Mouse (Mus musculus): ENCODE measurements around the gene Hist1h3e. TPM values are rescaled to one million over a fixed set of nuclear protein-coding genes. Genes with fewer than 3 reads are reported as not detected.
"Not testable (repeated sequence)": the region's sequence is repeated elsewhere in the genome, so short reads cannot be mapped to it uniquely, and the experiment has no call there.

The Hist1h3e gene
- polyA plus RNA-seq, 1 experiment from 2014 or later = 9.6 TPM

GRCm38 (mm10) chr13:23597957-23598356 lies 35.8 kb upstream of the Hist1h3e start:
- peak; percentile 89 for DNase-seq (ENCODE audit: low spot score)
- Histone ChIP-seq H3K36me3 (ENCODE audit: control insufficient read depth, insufficient read depth, low read length) (no peaks in the 10 kb centered on the region), H3K9me3 (ENCODE audit: control insufficient read depth, low read length) (no peaks in the 10 kb centered on the region), H3K4me3 (ENCODE audit: low read depth, low read length) (no peak overlapping the region), H3K4me2 (ENCODE audit: low read depth, severe bottlenecking) (no peak overlapping the region), H3K27me3 (ENCODE audit: control insufficient read depth, insufficient read depth, low read length) (no peaks in the 10 kb centered on the region), H3K4me1 (ENCODE audit: control insufficient read depth, insufficient read depth, low read length) (0 out of 2 replicates have a peak, but pooled peaks cover 4% of the 10 kb centered on the region), H3K9ac (ENCODE audit: low read length) (no peak overlapping the region), H3K27ac (replicated peaks; ENCODE audit: low read depth, low read length) (no peak overlapping the region)
- 6% methylated on average over 9 of the region's 9 CpGs for WGBS
- ATAC-seq (ENCODE audit: insufficient number of reproducible peaks, low FRiP score, low TSS enrichment, low read depth) = no peak

- no peak overlapping the region for H3K9ac ChIP-seq (ENCODE audit: low read length)
- no peaks in the 10 kb centered on the region for H3K36me3 ChIP-seq (ENCODE audit: control insufficient read depth, insufficient read depth, low read length)
- H3K4me1 ChIP-seq (ENCODE audit: control insufficient read depth, insufficient read depth, low read length) = 0 out of 2 replicates have a peak, but pooled peaks cover 5% of the 10 kb centered on the region
- no peak for ATAC-seq (ENCODE audit: insufficient number of reproducible peaks, low FRiP score, low TSS enrichment, low read depth)
- H3K27me3 ChIP-seq (ENCODE audit: control insufficient read depth, insufficient read depth, low read length) = no peaks in the 10 kb centered on the region
- H3K27ac ChIP-seq (replicated peaks; ENCODE audit: low read depth, low read length) = no peak overlapping the region
- H3K4me3 ChIP-seq (ENCODE audit: low read depth, low read length) = no peak overlapping the region
- 82% methylated on average over 7 of the region's 7 CpGs for WGBS
- no peak overlapping the region for H3K4me2 ChIP-seq (ENCODE audit: low read depth, severe bottlenecking)
- H3K9me3 ChIP-seq (ENCODE audit: control insufficient read depth, low read length) = no peaks in the 10 kb centered on the region
- DNase-seq (ENCODE audit: low spot score) = no peak
Observed at GRCm38 (mm10) chr13:23595622-23596372, 33.6 kb upstream of the Hist1h3e start.

- ATAC-seq (ENCODE audit: insufficient number of reproducible peaks, low FRiP score, low TSS enrichment, low read depth) = no peak
- WGBS = 85% methylated on average over 2 of the region's 2 CpGs
- no peaks in the 10 kb centered on the region for H3K9me3 ChIP-seq (ENCODE audit: control insufficient read depth, low read length)
- no peak for DNase-seq (ENCODE audit: low spot score)
- H3K4me3 ChIP-seq (ENCODE audit: low read depth, low read length) = no peak overlapping the region
- H3K4me1 ChIP-seq (ENCODE audit: control insufficient read depth, insufficient read depth, low read length) = 0 out of 2 replicates have a peak, but pooled peaks cover 5% of the 10 kb centered on the region
- H3K9ac ChIP-seq (ENCODE audit: low read length) = no peak overlapping the region
- no peaks in the 10 kb centered on the region for H3K36me3 ChIP-seq (ENCODE audit: control insufficient read depth, insufficient read depth, low read length)
- H3K27me3 ChIP-seq (ENCODE audit: control insufficient read depth, insufficient read depth, low read length) = no peaks in the 10 kb centered on the region
- no peak overlapping the region for H3K27ac ChIP-seq (replicated peaks; ENCODE audit: low read depth, low read length)
- H3K4me2 ChIP-seq (ENCODE audit: low read depth, severe bottlenecking) = no peak overlapping the region
Observed at GRCm38 (mm10) chr13:23595185-23595584, 33.0 kb upstream of the Hist1h3e start.

GRCm38 (mm10) chr13:23593051-23593770 lies 31.0 kb upstream of the Hist1h3e start:
- Histone ChIP-seq H3K4me3 (ENCODE audit: low read depth, low read length) (no peak overlapping the region), H3K27me3 (ENCODE audit: control insufficient read depth, insufficient read depth, low read length) (no peaks in the 10 kb centered on the region), H3K9me3 (ENCODE audit: control insufficient read depth, low read length) (no peaks in the 10 kb centered on the region), H3K4me2 (ENCODE audit: low read depth, severe bottlenecking) (no peak overlapping the region), H3K27ac (replicated peaks; ENCODE audit: low read depth, low read length) (peak overlapping the region; percentile 64; the same call in 1 of the 2 replicates), H3K9ac (ENCODE audit: low read length) (no peak overlapping the region), H3K36me3 (ENCODE audit: control insufficient read depth, insufficient read depth, low read length) (no peaks in the 10 kb centered on the region), H3K4me1 (ENCODE audit: control insufficient read depth, insufficient read depth, low read length) (0 out of 2 replicates have a peak, but pooled peaks cover 5% of the 10 kb centered on the region)
- ATAC-seq (ENCODE audit: insufficient number of reproducible peaks, low FRiP score, low TSS enrichment, low read depth) = no peak
- WGBS = 73% methylated on average over 5 of the region's 5 CpGs
- DNase-seq (ENCODE audit: low spot score) = no peak

- no peak overlapping the region for H3K9ac ChIP-seq (ENCODE audit: low read length)
- peak overlapping the region; percentile 64; the same call in 1 of the 2 replicates for H3K27ac ChIP-seq (replicated peaks; ENCODE audit: low read depth, low read length)
- 55% methylated on average over 7 of the region's 7 CpGs for WGBS
- DNase-seq (ENCODE audit: low spot score) (no peak), ATAC-seq (ENCODE audit: insufficient number of reproducible peaks, low FRiP score, low TSS enrichment, low read depth) (no peak)
- H3K36me3 ChIP-seq (ENCODE audit: control insufficient read depth, insufficient read depth, low read length) = no peaks in the 10 kb centered on the region
- no peaks in the 10 kb centered on the region for H3K9me3 ChIP-seq (ENCODE audit: control insufficient read depth, low read length)
- no peak overlapping the region for H3K4me3 ChIP-seq (ENCODE audit: low read depth, low read length)
- H3K4me1 ChIP-seq (ENCODE audit: control insufficient read depth, insufficient read depth, low read length) = 0 out of 2 replicates have a peak, but pooled peaks cover 5% of the 10 kb centered on the region
- H3K4me2 ChIP-seq (ENCODE audit: low read depth, severe bottlenecking) = no peak overlapping the region
- no peaks in the 10 kb centered on the region for H3K27me3 ChIP-seq (ENCODE audit: control insufficient read depth, insufficient read depth, low read length)
Observed at GRCm38 (mm10) chr13:23592614-23593013, 30.4 kb upstream of the Hist1h3e start.

GRCm38 (mm10) chr13:23591886-23592285 lies 29.7 kb upstream of the Hist1h3e start:
- not testable (repeated sequence) for H3K27ac ChIP-seq (replicated peaks; ENCODE audit: low read depth, low read length)

GRCm38 (mm10) chr13:23591206-23591605 lies 29.0 kb upstream of the Hist1h3e start:
- Histone ChIP-seq H3K27me3 (ENCODE audit: control insufficient read depth, insufficient read depth, low read length) (no peaks in the 10 kb centered on the region), H3K27ac (replicated peaks; ENCODE audit: low read depth, low read length) (no peak overlapping the region), H3K4me3 (ENCODE audit: low read depth, low read length) (no peak overlapping the region), H3K4me1 (ENCODE audit: control insufficient read depth, insufficient read depth, low read length) (0 out of 2 replicates have a peak, but pooled peaks cover 5% of the 10 kb centered on the region), H3K9ac (ENCODE audit: low read length) (no peak overlapping the region), H3K9me3 (ENCODE audit: control insufficient read depth, low read length) (no peaks in the 10 kb centered on the region), H3K36me3 (ENCODE audit: control insufficient read depth, insufficient read depth, low read length) (no peaks in the 10 kb centered on the region), H3K4me2 (ENCODE audit: low read depth, severe bottlenecking) (no peak overlapping the region)
- DNase-seq (ENCODE audit: low spot score) = no peak
- 97% methylated on average over 7 of the region's 7 CpGs for WGBS
- no peak for ATAC-seq (ENCODE audit: insufficient number of reproducible peaks, low FRiP score, low TSS enrichment, low read depth)

More at GRCm38 (mm10) chr13:23591886-23592285, 29.7 kb upstream of the Hist1h3e start:
- H3K9ac ChIP-seq (ENCODE audit: low read length); H3K4me3 ChIP-seq (ENCODE audit: low read depth, low read length); H3K27me3 ChIP-seq (ENCODE audit: control insufficient read depth, insufficient read depth, low read length); ATAC-seq (ENCODE audit: insufficient number of reproducible peaks, low FRiP score, low TSS enrichment, low read depth); H3K9me3 ChIP-seq (ENCODE audit: control insufficient read depth, low read length); H3K4me1 ChIP-seq (ENCODE audit: control insufficient read depth, insufficient read depth, low read length); DNase-seq (ENCODE audit: low spot score); H3K36me3 ChIP-seq (ENCODE audit: control insufficient read depth, insufficient read depth, low read length); H3K4me2 ChIP-seq (ENCODE audit: low read depth, severe bottlenecking): not testable (repeated sequence)
- 84% methylated on average over 7 of the region's 7 CpGs for WGBS

- Histone ChIP-seq H3K9ac (ENCODE audit: low read length) (peak overlapping the region; percentile 46; the same call in 1 of the 2 replicates), H3K36me3 (ENCODE audit: control insufficient read depth, insufficient read depth, low read length) (no peaks in the 10 kb centered on the region), H3K4me1 (ENCODE audit: control insufficient read depth, insufficient read depth, low read length) (peaks cover 6% of the 10 kb centered on the region; the same call in 1 of the 2 replicates), H3K4me3 (ENCODE audit: low read depth, low read length) (no peak overlapping the region), H3K27ac (replicated peaks; ENCODE audit: low read depth, low read length) (peak overlapping the region; percentile 85), H3K4me2 (ENCODE audit: low read depth, severe bottlenecking) (peak overlapping the region; percentile 29; the same call in 1 of the 2 replicates), H3K27me3 (ENCODE audit: control insufficient read depth, insufficient read depth, low read length) (no peaks in the 10 kb centered on the region), H3K9me3 (ENCODE audit: control insufficient read depth, low read length) (no peaks in the 10 kb centered on the region)
- 0% methylated on average over 1 of the region's 1 CpGs for WGBS
- no peak for DNase-seq (ENCODE audit: low spot score)
- no peak for ATAC-seq (ENCODE audit: insufficient number of reproducible peaks, low FRiP score, low TSS enrichment, low read depth)
Observed at GRCm38 (mm10) chr13:23586940-23587225, 24.7 kb upstream of the Hist1h3e start.
